Mouse (Mus musculus): ENCODE data around the gene Kctd15.

Kctd15 gene

GRCm38 (mm10) chr7:34663145-34663544 is 6.6 kb upstream of the Kctd15 start:
- no peak for DNase-seq

GRCm38 (mm10) chr7:34662227-34662626 is 5.7 kb upstream of the Kctd15 start:
- no peak for DNase-seq

- peak; percentile 47 for DNase-seq
These were observed 3.0 kb upstream of the Kctd15 start for GRCm38 (mm10) chr7:34659386-34660085.

- peak; percentile 94 for DNase-seq
These were observed 1.3 kb downstream of the Kctd15 start for GRCm38 (mm10) chr7:34655086-34655839.

GRCm38 (mm10) chr7:34654441-34655085 is 2.0 kb downstream of the Kctd15 start:
- DNase-seq = peak; percentile 79

- peak; percentile 56 for DNase-seq
These were observed 2.6 kb downstream of the Kctd15 start for GRCm38 (mm10) chr7:34653731-34654440.

GRCm38 (mm10) chr7:34652751-34653502 is 3.6 kb downstream of the Kctd15 start:
- peak; percentile 51 for DNase-seq

- no peak for DNase-seq
These were observed 5.2 kb downstream of the Kctd15 start for GRCm38 (mm10) chr7:34651381-34651780.

GRCm38 (mm10) chr7:34647052-34647451 is 9.5 kb downstream of the Kctd15 start:
- DNase-seq = peak; percentile 87

GRCm38 (mm10) chr7:34646144-34646795 is 10.3 kb downstream of the Kctd15 start:
- no peak for DNase-seq

GRCm38 (mm10) chr7:34645623-34646022 is 10.9 kb downstream of the Kctd15 start:
- no peak for DNase-seq

GRCm38 (mm10) chr7:34644591-34644990 is 11.9 kb downstream of the Kctd15 start:
- no peak for DNase-seq

GRCm38 (mm10) chr7:34643329-34643728 is 13.2 kb downstream of the Kctd15 start:
- no peak for DNase-seq

GRCm38 (mm10) chr7:34641968-34642367 is 14.6 kb downstream of the Kctd15 start:
- no peak for DNase-seq

- no peak for DNase-seq
These were observed 16.7 kb downstream of the Kctd15 start for GRCm38 (mm10) chr7:34639798-34640197.

- DNase-seq = no peak
These were observed 19.9 kb downstream of the Kctd15 start for GRCm38 (mm10) chr7:34636661-34637060.

GRCm38 (mm10) chr7:34632966-34633742 is 23.4 kb downstream of the Kctd15 start:
- no peak for DNase-seq

- DNase-seq = peak; percentile 73
These were observed 26.1 kb downstream of the Kctd15 start for GRCm38 (mm10) chr7:34630211-34631085.

GRCm38 (mm10) chr7:34629702-34630210 is 26.8 kb downstream of the Kctd15 start:
- DNase-seq = no peak

- no peak for DNase-seq
These were observed 36.1 kb downstream of the Kctd15 start for GRCm38 (mm10) chr7:34620411-34620810.

Data from kidney, postnatal 14 days (tissue).